Mouse (Mus musculus) ES-Bruce4 (cell line): ENCODE results near the gene Zfpm1.

Source experiments
- CTCF ChIP-seq: IDR thresholded peaks from one replicate; pipeline ENCODE4 v1.8.1; 2011; ENCODE audit warnings: low read depth, low read length
- POLR2A ChIP-seq: IDR thresholded peaks from one replicate; pipeline ENCODE4 v1.8.1; 2011; ENCODE audit warnings: low read length; ENCODE audit not compliant: insufficient read depth

- no peak for TF ChIP-seq POLR2A
- TF ChIP-seq CTCF: no peak
These were observed 59.8 kb downstream of the Zfpm1 start for GRCm38 (mm10) chr8:122341790-122342189.
